Mouse (Mus musculus): Measurements from ENCODE around the gene Pole4.
"Not testable (repeated sequence)": the region's sequence is repeated elsewhere in the genome, so short reads cannot be mapped to it uniquely, and the experiment has no call there.

The Pole4 gene

GRCm38 (mm10) chr6:82715253-82715652 lies 10.1 kb upstream of the Pole4 start:
- no peak for DNase-seq (ENCODE audit: low read depth)

GRCm38 (mm10) chr6:82714841-82715240 lies 9.7 kb upstream of the Pole4 start:
- DNase-seq (ENCODE audit: low read depth) = no peak

- DNase-seq (ENCODE audit: low read depth) = peak; percentile 79
Observed at GRCm38 (mm10) chr6:82714243-82714642, 9.1 kb upstream of the Pole4 start.

GRCm38 (mm10) chr6:82707742-82708141 lies 2.6 kb upstream of the Pole4 start:
- no peak for DNase-seq (ENCODE audit: low read depth)

GRCm38 (mm10) chr6:82707241-82707640 lies 2.1 kb upstream of the Pole4 start:
- no peak for DNase-seq (ENCODE audit: low read depth)

- no peak for DNase-seq (ENCODE audit: low read depth)
Observed at GRCm38 (mm10) chr6:82703710-82704109, 1.5 kb downstream of the Pole4 start.

- DNase-seq (ENCODE audit: low read depth) = peak; percentile 76
Observed at GRCm38 (mm10) chr6:82702593-82703017, 2.6 kb downstream of the Pole4 start.

- DNase-seq (ENCODE audit: low read depth) = no peak
Observed at GRCm38 (mm10) chr6:82701296-82701695, 3.9 kb downstream of the Pole4 start.

GRCm38 (mm10) chr6:82699831-82700230 lies 5.3 kb downstream of the Pole4 start:
- DNase-seq (ENCODE audit: low read depth) = no peak

- no peak for DNase-seq (ENCODE audit: low read depth)
Observed at GRCm38 (mm10) chr6:82696736-82697135, 8.4 kb downstream of the Pole4 start.

GRCm38 (mm10) chr6:82694668-82695067 lies 10.5 kb downstream of the Pole4 start:
- no peak for DNase-seq (ENCODE audit: low read depth)

GRCm38 (mm10) chr6:82689474-82689873 lies 15.7 kb downstream of the Pole4 start:
- no peak for DNase-seq (ENCODE audit: low read depth)

GRCm38 (mm10) chr6:82688586-82688985 lies 16.6 kb downstream of the Pole4 start:
- DNase-seq (ENCODE audit: low read depth) = not testable (repeated sequence)

- DNase-seq (ENCODE audit: low read depth) = no peak
Observed at GRCm38 (mm10) chr6:82684136-82684535, 21.0 kb downstream of the Pole4 start.

- DNase-seq (ENCODE audit: low read depth) = not testable (repeated sequence)
Observed at GRCm38 (mm10) chr6:82679286-82679685, 25.9 kb downstream of the Pole4 start.

GRCm38 (mm10) chr6:82677629-82678028 lies 27.5 kb downstream of the Pole4 start:
- DNase-seq (ENCODE audit: low read depth) = not testable (repeated sequence)

GRCm38 (mm10) chr6:82666480-82666879 lies 38.7 kb downstream of the Pole4 start:
- DNase-seq (ENCODE audit: low read depth) = no peak

GRCm38 (mm10) chr6:82653169-82653525 lies 52.0 kb downstream of the Pole4 start:
- no peak for DNase-seq (ENCODE audit: low read depth)

GRCm38 (mm10) chr6:82652521-82653168 lies 52.5 kb downstream of the Pole4 start:
- peak; percentile 88 for DNase-seq (ENCODE audit: low read depth)

- no peak for DNase-seq (ENCODE audit: low read depth)
Observed at GRCm38 (mm10) chr6:82649096-82649495, 56.1 kb downstream of the Pole4 start.

GRCm38 (mm10) chr6:82647940-82648655 lies 57.1 kb downstream of the Pole4 start:
- DNase-seq (ENCODE audit: low read depth) = no peak

- DNase-seq (ENCODE audit: low read depth) = no peak
Observed at GRCm38 (mm10) chr6:82647001-82647400, 58.2 kb downstream of the Pole4 start.

GRCm38 (mm10) chr6:82640046-82640445 lies 65.1 kb downstream of the Pole4 start:
- DNase-seq (ENCODE audit: low read depth) = no peak

- not testable (repeated sequence) for DNase-seq (ENCODE audit: low read depth)
Observed at GRCm38 (mm10) chr6:82625331-82625730, 79.8 kb downstream of the Pole4 start.

Measured in c-Kit-positive CD71-negative TER-119-negative erythroid progenitor cells, embryonic 14.5 days (primary cell).